Mouse (Mus musculus) olfactory bulb, adult 2 months (tissue): Measurements from ENCODE around the gene Atp1a4.

Source experiments
- CTCF ChIP-seq: fragments of 200-500 bp; IDR thresholded peaks from 2 replicates; pipeline ENCODE4 v1.5.1; 2012; ENCODE audit warnings: low read depth, mild to moderate bottlenecking, low read length, moderate library complexity; ENCODE audit not compliant: insufficient read depth
- POLR2A ChIP-seq: fragments of 200-500 bp; IDR thresholded peaks from 2 replicates; pipeline ENCODE4 v1.6.1; 2012; ENCODE audit warnings: mild to moderate bottlenecking, low read depth, low read length, moderate library complexity; ENCODE audit not compliant: insufficient read depth

- TF ChIP-seq CTCF, result no peak
- no peak for TF ChIP-seq POLR2A
These were observed 52.5 kb downstream of the Atp1a4 start for GRCm38 (mm10) chr1:172205741-172206087.
